Mouse (Mus musculus) brain, adult 10 weeks (tissue): ENCODE data around the gene Crygf. TPM values are rescaled to one million over a fixed set of nuclear protein-coding genes. Genes with fewer than 3 reads are reported as not detected.

ENCODE experiments used
- polyA plus RNA-seq: library from polyadenylated mRNA; stranded (reverse); fragments of 350-450 nt; fragmentation: Illumina TruSeq; extraction: RNeasy Lipid Tissue Mini Kit (QIAGEN cat#74804); gene quantifications from one replicate; pipeline ENCODE4 v1.2.3, GENCODE M21; 2015; ENCODE audit warnings: low read depth, low replicate concordance

Crygf gene
- not detected for polyA plus RNA-seq

GRCm38 (mm10) chr1:65926294-65926693 is at the start of gene Crygf:
Gene Crygf (plus strand): TSS chr1:65926520.

Other genes starting within 250 kb of the Crygf start
- 587 TPM for gene Map2, start 248.8 kb downstream of the Crygf start, polyA plus RNA-seq